Mouse (Mus musculus) CH12F3 (cell line): ENCODE measurements around the gene Capzb.

ENCODE experiments used
- in situ Hi-C: fragments of 300-500 bp; cut with MboI; formaldehyde crosslinking; loops from 2 replicates; pipeline ENCODE4 v1.14.3; 2020; ENCODE audit warnings: low sequenced_read_pairs

Gene Capzb

DNA sequence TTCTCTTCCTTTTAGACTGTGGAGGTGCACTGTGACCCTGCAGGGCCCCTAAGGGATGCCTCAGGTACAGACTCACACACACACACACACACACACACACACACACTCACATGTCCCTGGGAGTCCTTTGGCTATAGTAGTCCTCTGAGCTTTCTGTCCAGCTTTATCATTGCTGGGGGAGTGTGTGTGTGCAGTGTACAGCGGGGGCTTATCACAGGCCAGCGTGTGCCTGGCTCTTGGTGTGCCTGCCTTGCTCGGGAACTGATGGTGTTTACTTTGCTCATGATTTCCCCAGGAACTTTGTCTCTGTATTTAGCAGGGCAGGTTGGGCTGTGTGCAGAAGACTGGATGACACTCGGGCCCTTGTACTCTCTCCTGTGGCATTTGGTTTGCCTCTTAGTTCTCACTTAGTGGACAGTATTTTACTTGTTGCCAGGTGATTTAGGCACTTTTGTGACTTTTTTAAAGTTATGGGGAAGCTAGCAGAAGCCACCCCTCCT, 41.1 kb downstream of the Capzb start:
- in situ Hi-C loops, result no loop called here

DNA sequence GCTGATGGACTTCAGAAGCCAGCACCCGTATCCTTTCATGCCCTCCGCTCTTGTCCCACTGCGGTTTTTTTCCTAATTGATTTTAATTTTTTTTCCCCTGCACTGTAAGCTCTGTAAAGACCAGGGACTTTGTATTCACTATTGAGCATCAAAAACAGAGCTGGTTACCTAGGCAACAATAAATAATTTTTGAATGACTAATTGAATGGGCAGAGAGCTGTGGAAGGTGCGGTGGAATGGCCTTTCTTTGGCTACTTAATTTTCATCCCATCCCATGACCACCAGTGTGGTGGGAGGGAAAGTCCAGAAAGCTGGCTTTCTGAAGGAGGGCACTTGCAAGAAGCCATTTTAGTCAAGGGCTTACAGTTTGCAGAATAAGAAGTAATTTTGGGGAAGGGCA, 41.6 kb downstream of the Capzb start:
- in situ Hi-C loops, result no loop called here

DNA sequence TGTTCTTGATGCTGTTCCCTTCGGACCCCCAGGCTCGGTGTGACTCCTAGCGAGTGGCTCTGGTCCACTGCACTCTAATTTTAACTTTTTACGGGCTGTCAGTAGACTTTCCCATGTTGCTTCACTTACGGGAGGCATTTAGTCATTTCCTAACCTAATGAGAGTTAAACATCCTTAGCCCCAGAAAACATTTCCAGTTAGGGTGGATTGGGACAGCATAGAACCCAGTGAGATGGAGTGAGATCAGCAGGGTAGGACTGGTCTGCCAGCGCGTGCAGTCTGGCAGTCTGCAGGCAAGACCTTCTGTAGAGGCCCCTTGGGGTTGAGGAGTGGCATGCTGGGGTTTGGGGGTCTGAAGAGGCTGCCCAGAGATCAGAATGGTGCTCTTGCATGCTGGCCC, 42.9 kb downstream of the Capzb start:
- in situ Hi-C loops, result no loop called here

DNA sequence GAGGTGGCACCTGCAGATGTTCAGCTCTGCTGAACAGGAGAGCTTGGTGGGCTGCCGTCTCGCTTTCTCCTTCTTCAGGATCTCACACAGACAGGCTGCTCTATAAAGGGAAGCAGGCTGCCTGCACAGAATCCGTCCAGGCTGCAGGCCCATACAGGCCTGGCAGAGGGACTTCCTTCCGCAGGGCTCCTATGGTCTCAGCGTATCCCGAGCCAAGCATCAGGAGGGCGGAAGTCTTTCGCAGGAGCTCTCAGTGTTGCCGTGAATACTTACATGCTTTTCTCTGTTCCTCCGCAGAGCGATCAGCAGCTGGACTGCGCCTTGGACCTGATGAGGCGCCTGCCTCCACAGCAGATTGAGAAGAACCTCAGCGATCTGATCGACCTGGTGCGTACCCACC, 45.9 kb downstream of the Capzb start:
- in situ Hi-C loops, result no loop called here

DNA sequence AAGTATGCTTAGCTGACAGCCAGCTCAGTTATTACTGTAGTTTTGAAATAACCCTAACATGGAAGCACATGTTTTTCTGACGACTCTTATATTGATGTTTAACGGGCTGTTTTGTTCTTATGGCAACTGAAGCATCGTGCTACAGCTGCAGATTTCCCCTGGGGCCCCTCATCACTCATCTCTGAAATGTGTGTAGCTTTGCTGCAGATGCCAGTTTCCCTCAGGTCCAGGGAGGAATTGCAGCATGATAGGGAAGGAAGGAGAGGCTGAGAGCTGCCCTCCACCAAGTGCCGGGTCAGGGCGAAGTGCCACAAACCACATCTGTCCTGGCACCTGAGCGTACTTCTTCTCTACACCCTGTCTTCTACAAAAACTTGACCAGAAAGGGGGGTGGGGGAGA, 47.6 kb downstream of the Capzb start:
- in situ Hi-C loops, result no loop called here

DNA sequence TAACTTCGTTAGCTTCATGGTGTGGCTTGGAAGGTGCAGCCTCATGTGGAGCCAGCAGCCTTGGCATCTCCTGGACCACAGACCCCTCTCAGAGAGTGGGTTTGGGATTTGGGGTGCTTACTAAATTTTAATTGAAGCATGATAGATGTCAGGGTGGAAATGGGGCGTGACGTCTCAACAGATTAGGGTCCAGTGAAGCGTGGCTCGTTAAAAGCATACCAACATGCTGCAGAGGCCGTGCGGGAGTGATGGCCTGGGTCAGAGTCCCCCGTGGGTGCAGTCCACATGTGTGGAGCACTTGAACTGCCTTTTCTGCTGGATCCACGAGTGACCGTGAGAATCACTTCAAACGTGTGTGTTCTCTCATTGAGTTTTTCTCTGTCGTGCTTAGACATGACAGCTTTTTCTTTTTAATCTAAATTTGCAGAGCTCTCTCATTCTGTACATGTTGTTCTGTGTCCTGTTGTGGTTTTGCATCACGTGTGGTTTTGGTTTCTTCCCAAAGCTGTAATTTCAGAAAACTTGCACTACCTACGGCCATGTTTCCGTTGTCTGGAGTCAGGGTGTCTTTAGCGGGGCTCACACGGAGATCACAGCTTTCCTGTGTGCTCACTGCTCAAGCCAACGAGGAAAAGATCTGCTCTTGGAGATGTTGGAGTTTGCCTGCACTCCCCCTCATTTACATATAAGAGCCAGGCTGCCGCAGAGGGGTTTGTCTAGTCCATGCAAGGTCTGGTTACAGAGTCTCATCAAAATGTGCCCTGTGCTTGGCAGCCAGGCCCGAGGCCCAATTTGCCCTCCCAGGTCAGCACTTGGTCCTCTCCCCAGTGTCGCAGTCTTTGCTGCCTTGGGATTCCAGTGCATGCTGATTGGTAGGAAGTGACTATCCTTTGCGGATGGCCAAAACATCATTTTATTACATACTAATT, 49.2 kb downstream of the Capzb start:
- in situ Hi-C loops, result no loop called here

DNA sequence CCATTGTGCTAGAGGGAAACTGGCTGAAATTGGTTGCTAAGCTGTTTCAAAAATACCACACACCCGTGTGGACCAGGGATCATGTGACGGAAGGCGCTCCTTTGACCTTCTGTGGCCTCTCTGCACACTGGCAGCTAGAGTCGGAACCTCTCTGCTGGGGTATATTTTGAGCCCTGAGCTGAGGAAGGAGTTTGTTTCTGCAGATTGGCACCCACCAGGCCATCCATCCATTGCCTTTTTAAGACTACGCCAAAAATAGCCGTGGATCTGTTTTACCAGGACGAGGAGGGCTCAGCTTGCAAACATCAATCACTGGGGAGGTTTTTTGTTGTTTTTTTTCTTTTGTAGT, 49.9 kb downstream of the Capzb start:
- in situ Hi-C loops, result no loop called here

DNA sequence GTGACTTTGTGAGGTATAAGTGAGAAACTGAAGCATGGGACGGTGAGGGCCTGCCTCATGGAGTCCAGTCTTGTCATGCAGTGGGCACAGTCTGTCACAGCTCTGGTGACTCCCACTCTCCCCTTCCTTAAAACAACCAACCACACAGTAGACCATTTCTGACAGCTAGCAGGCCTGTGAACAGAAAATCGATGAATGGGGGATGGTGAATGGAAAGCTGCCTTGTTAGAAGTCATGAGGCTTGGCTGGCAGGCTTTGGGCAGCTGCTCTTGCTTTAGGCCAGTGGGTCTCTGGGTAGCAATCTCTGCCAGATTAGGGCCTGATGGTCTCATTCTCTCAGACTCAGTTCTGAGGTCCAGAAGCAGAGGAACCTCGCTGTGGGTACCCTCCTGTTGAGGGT, 51.5 kb downstream of the Capzb start:
- in situ Hi-C loops, result no loop called here

DNA sequence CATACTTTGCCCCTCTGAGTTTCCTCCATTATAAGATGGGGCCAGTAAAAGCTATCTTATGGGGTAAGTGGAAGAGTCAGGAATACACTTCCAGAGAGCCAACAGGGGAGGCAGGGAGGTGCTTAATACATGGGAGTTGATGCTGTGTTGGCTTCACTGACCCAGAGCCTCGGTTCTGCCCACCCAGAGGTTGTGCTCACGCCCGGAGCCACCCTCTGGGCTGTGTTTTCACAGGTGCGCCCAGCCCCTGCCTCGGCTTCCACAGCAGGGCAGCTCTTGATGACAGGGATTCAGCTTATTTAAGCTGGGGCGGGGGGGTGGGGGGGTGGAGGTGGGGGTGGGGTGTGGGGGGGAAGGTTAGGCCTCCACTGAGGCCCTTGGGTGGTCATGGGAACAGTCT, 52.1 kb downstream of the Capzb start:
- in situ Hi-C loops, result no loop called here

DNA sequence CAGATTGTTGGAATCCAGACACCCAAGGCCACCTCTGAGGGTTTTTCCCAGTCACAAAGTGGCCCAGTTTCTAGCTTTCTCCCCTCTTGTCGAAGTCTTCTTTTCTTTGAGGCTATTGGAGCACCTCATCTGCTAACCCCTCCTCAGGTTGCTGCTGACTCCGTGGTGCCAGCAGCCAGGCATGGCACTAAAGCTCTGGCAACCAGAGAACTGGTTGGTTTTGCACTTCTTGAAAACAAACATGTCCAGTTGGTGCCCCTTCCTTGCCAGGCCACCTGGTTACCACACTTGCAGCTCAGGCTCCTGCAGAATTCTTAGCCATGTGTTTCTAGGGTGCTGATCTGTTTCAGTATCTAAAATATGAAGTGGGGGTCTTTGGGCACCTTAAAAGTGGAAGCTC, 52.8 kb downstream of the Capzb start:
- in situ Hi-C loops, result no loop called here

DNA sequence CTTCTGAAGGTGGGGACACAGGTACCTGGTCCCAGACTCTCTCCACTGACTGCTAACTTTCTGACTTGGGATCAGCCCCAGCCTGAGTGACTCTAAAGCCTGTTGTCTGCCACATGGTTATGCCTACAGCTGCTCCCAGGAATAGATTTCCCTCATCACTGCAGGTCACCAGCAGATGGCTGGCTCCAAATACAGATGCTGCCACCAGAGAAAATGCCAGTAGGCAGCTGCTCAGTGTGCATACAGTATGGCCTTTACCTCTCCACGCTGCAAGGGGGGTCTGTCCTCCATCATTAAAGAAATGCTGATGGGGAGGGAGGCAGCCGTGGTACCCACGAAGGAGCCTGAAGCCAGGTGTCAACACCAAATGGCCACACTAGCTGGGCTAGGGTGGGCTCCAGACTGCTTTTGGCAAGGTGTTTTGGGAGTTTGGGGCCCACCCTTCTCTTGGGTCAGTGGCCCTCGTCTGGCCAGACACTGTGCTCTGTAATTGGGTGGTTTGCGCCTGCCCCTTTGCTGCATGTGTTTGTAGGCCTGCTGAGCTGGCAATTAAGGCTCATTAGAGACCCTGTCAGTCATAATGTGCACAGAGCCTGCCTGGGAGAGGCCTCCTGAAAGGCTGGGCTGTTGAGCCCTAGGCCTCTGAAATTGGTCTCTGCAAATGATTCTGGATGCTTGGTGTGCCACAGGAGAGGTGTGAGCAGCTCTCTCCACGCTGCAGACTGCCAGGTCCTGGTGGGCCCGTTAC, 53.6 kb downstream of the Capzb start:
- in situ Hi-C loops, result no loop called here

DNA sequence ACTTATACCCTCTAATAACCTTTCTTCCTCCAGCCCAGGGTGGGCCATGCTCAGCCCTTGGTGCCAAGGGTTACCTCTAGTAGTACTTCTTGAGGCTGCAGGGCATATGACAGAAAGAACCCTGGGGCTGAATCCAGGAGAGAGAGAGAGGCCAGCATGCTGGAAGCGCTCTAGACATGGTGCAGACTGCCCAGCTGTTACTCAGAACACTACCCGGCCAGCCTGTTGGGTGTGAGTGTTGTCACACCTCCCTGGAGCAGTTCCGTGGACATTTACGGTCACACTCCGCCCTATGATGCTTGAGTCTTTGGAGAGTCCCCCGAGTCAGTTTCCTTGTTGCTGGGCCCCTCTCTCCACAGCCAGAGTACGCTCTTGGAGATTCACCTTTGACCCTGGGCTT, 55.3 kb downstream of the Capzb start:
- in situ Hi-C loops, result no loop called here

DNA sequence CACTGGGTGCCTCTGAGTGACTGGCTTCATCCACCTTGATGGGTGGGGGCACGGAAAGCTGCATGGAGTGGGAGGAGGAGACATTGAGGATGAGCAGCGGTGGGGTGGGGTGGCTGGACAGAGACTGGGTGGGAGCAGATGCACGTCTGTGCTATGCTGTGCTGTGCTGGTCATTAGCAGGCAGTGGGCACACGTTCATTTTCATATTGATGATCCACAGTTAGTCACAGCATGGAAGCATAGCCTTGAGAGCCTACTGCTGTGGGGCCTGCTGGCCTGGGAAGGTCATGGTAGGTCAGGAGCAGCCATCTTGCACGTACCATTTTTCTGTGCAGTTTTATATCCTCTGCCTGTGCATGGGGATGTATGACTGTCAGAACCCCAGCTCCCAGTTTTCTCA, 56.0 kb downstream of the Capzb start:
- in situ Hi-C loops, result no loop called here

DNA sequence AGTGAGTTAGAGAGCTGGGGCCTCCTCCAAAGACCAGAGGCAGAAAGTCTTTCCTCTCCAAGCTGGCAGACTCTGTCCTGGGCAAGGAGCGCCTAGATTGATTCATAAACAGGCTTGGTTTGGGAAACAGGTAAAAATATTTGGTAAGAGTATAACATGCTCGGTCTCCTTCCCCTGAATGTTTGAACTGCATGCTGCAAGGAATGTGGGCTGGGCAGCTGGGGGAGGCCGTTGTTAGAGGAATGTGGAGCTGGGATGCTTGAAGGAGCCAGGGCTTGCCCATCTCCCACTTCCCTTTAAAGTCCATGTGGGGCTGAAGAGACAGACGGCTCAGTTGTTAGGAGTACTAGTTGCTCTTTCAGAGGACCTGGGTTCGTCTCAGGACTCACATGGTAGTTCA, 57.3 kb downstream of the Capzb start:
- in situ Hi-C loops, result loop anchor here (10.0 kb wide), 1 partner anchor 165 kb away; no protein-coding TSS in a partner anchor

DNA sequence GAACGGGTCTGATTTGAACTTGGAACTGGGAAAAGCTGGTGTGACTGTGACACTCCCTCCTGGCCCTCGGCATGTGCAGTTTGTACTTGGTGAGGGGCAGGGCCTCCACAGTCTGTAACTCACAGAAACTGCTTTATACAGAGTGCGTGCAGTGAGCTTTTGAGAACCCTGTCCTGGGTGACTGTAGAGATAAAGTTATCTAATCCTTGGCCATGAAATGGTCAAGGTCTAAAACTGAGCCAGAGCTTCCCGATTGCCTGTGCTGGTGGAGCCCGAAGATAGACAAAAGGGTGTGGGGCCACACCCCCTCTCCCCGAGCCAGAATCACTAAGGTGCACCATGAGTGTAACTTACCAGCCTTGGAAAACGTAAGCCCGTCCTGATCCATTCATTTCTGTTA, 58.2 kb downstream of the Capzb start:
- in situ Hi-C loops, result loop anchor here (10.0 kb wide), 1 partner anchor 166 kb away; no protein-coding TSS in a partner anchor

DNA sequence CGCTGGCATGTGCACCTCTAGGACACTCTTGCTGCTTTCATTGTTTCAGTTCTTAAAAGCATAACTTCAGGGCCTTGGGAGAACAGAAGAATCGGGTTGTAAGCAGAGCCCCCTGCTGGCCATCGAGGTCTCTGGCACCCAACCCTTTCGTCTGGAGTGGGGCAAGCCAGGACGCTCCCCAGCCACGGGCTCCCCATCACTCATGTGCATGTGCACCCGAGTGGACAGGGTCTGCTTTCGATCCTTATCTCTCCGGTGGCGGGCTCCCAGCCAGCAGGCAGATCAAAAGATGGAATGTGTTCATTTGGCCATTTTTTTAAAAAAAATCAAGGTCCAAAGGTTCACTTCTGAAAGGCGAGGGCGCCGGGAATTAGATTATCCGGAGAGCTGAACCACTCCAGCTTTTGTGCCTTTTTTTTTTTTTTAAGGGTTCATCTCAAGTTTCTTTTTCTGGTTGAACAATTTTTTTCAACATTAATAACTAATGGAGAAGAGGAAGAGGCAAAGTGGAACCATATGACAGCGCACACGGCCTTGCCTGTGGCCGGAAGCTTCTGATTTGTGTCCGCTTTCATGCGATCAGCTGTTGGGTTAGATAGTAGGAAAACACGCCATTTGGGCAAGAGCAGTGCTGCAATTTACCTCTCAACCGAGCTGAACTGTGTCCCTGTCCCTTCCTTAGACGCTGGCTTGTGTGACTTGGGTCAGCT, 59.5 kb downstream of the Capzb start:
- in situ Hi-C loops, result loop anchor here (10.0 kb wide), 1 partner anchor 167 kb away; no protein-coding TSS in a partner anchor

DNA sequence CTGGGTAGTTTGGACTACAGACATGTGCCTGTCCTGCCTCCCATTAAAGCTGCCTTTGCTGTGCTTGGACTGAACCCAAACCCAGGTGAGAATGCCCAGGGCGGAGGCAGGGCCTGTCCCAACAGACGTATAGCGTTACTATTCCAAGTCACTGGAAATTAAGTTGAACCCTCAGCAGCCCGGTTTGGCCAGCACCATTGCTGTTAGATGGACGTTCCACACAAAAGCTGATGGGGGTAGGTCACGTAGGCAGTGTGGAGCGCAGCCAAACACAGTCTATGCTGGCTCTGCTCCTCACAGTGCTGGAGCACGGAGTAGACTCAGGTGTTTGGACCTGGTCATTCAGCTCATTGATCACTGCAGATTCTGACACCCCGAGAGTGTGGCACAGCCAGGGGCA, 60.5 kb downstream of the Capzb start:
- in situ Hi-C loops, result loop anchor here (10.0 kb wide), 1 partner anchor 168 kb away; no protein-coding TSS in a partner anchor

DNA sequence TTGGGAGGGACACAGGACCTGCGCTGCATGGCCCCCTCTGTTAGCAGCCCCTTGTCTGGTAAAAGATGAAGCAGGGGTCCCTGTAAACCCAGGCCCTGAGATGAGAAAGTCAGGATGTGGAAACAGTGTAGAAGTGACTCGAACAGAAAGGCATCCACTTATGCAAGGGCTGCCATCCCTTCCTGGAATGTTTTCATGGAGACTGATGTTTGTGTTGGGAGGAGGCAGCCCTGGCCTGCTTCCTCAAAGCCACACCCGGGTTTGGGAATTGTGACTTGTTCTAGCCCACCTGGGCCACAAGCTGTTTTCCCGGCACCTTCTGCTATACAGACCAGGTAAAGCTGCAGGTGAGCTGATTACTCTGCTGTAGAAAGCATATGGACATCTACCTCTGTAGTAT, 63.4 kb downstream of the Capzb start:
- in situ Hi-C loops, result loop anchor here (10.0 kb wide), 1 partner anchor 171 kb away; no protein-coding TSS in a partner anchor

DNA sequence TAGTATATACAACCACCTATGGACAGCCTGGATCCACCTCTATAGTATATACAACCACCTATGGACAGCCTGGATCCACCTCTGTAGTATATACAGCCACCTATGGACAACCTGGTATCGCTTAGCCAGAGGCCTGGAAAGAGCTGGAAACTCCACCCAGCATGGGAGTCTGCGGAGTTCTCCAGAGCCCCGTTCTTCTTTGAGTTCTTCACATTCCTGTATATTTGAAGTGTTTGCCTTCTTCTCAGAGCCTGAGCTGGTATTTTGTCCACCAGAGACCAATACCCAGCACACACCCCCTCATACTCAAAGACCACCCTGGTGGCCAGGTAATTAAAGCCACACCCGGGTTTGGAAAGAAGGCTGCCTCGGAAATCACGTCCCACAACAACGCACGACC, 64.0 kb downstream of the Capzb start:
- in situ Hi-C loops, result loop anchor here (10.0 kb wide), 1 partner anchor 172 kb away; no protein-coding TSS in a partner anchor

DNA sequence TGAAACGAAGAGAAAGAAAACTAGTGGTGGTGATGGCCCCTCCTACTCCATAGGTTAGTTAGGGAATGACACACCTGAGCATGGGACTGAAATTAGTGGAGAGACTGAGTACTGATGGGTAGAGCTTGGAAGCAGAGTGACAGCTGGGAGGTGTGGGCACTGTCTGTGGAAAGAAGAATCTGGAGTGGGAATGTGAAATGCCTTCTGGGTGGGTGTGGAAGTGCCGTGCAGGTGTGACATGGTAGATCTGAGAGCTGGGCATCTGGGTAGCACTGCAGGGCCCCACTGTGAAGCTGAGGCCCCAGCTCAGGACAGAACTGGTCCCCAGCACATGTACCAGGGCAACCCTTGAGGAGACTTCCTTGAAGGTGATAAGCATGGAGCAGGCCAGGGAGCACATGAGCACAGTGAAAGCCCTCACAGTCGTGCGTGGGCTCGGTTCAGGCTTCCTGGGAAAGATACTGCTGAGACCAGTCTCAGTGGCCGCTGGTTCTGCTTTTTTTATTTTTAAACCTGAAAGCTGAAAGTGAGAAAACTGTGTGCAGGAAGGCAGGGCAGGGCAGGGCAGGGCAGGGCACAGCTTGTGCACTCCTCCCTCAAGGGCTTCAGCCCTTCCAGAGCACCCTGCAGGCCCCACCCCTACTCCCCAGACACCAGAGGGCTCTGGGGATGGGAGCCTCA, 66.1 kb downstream of the Capzb start:
- in situ Hi-C loops, result loop anchor here (10.0 kb wide), 1 partner anchor 174 kb away; no protein-coding TSS in a partner anchor
